Mouse (Mus musculus) testis, adult 2 months (tissue): ENCODE measurements around the gene Inmt.

Experiments used
- CTCF ChIP-seq: fragments of 200-500 bp; IDR thresholded peaks from 2 replicates; pipeline ENCODE4 v1.5.1; 2012; ENCODE audit warnings: low read depth, mild to moderate bottlenecking, inconsistent platforms, low read length, moderate library complexity; ENCODE audit not compliant: control insufficient read depth, insufficient read depth, insufficient replicate concordance
- POLR2A ChIP-seq: fragments of 200-500 bp; IDR thresholded peaks from 2 replicates; pipeline ENCODE4 v1.6.1; 2012; ENCODE audit warnings: low read depth, mild to moderate bottlenecking, inconsistent platforms, low read length, moderate library complexity; ENCODE audit not compliant: control insufficient read depth

DNA sequence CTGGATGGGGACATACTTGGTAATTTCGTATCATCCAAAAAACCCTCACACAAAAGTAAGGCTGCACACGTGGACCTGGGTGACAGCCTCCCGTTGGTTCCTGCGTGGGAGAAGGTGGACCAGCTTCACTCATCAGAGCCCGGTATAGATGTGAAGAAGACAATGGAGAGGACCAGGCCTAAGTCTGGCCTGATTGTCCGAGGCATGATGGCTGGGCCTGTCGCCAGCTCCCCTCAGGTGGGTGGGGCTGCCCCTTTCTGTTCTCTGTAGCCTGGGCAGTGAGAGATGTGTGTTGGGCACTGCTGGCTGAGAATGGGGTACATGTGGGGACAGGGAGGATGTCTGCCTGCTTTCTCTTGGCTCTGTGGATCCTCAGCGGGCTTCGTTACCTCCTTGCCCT lies 43.4 kb upstream of the Inmt start:
- TF ChIP-seq CTCF (no peak), POLR2A (no peak)
